Comparison of ENCODE assay signal across 8 mouse cellular contexts in genomic region chr19:61140342-61141206, GRCm38 (mm10). TPM values are rescaled to one million over a fixed set of nuclear protein-coding genes. Genes with fewer than 3 reads are reported as not detected.
DNase-seq lines count a peak whose midpoint lies in the region; ATAC-seq and TF ChIP-seq lines count a peak whose summit lies in the region.

Gene Zfp950 (minus strand): TSS chr19:61140840.

- intact Hi-C loops in gastrocnemius, adult 2 months (cut with DNase I) = no loop called here
- intact Hi-C loops in left cerebral cortex, adult 2 months (cut with DNase I) = loop anchor here (5.0 kb wide), 1 partner anchor 62 kb away; no protein-coding TSS in a partner anchor

- peak within 1 kb of the TSS; percentile 85 for H3K27ac ChIP-seq in gastrocnemius, adult 2 months
- peak within 1 kb of the TSS; percentile 16; the same call in 1 of the 2 replicates for H3K27ac ChIP-seq in hindbrain, postnatal 0 days
- peak within 1 kb of the TSS; percentile 66 for H3K27ac ChIP-seq in left cerebral cortex, adult 2 months

- H3K27me3 ChIP-seq in hindbrain, postnatal 0 days (ENCODE audit: insufficient read depth, low read length) = no peaks in the 10 kb centered on the region

- TF ChIP-seq CTCF in gastrocnemius, adult 2 months (IDR thresholded peaks at IDR 0.05) = no peak
- TF ChIP-seq CTCF in hindbrain, postnatal 0 days (IDR thresholded peaks at IDR 0.05; ENCODE audit: low read depth) = no peak
- no peak for TF ChIP-seq CTCF in left cerebral cortex, adult 2 months (IDR thresholded peaks at IDR 0.05)

- peak within 1 kb of the TSS; percentile 91 for H3K4me3 ChIP-seq in gastrocnemius, adult 2 months
- H3K4me3 ChIP-seq in hindbrain, postnatal 0 days (ENCODE audit: low read length) = peak within 1 kb of the TSS; percentile 78
- peak within 1 kb of the TSS; percentile 67 for H3K4me3 ChIP-seq in left cerebral cortex, adult 2 months

- peaks cover 6% of the 10 kb centered on the region for H3K4me1 ChIP-seq in hindbrain, postnatal 0 days (ENCODE audit: insufficient read depth, low read length)

- DNase-seq in ZHBTc4 (ENCODE audit: low read depth, low spot score) = peak; percentile 94
- DNase-seq in gastrocnemius, adult 2 months = peak; percentile 86
- peak; percentile 90 for DNase-seq in hindbrain, postnatal 0 days (ENCODE audit: low spot score)
- peak; percentile 70 to 83 for DNase-seq in left cerebral cortex, adult 2 months (ENCODE audit: extremely low spot score in 1 of 2, low spot score in 2 of 2)
- peak; percentile 89 to 90 for DNase-seq in right cerebral cortex, adult 2 months (ENCODE audit: low spot score in 2 of 2)
- peak; percentile 81 for DNase-seq in urinary bladder, postnatal 14 days (ENCODE audit: low spot score)

- peak; percentile 100 for ATAC-seq in common myeloid progenitor, adult 5-6 weeks (replicated peaks; ENCODE audit: low read depth, poor library complexity, severe bottlenecking)
- ATAC-seq in hindbrain, postnatal 0 days = peak; percentile 100
- peak; percentile 100 for ATAC-seq in megakaryocyte, adult 5-6 weeks (ENCODE audit: poor library complexity, severe bottlenecking)

- peak within 1 kb of the TSS; percentile 83 for H3K4me2 ChIP-seq in hindbrain, postnatal 0 days (ENCODE audit: low read depth, low read length)

- H3K9me3 ChIP-seq in hindbrain, postnatal 0 days (ENCODE audit: low read length) = no peaks in the 10 kb centered on the region

- no peaks in the 10 kb centered on the region for H3K36me3 ChIP-seq in hindbrain, postnatal 0 days (ENCODE audit: insufficient read depth, low read length)

- peak within 1 kb of the TSS; percentile 67 for H3K9ac ChIP-seq in hindbrain, postnatal 0 days (replicated peaks; ENCODE audit: low read length)

- under 1% methylated on average over 18 of the region's 18 CpGs for WGBS in hindbrain, postnatal 0 days

RNA-seq across cellular contexts. Expression of gene Zfp950, which starts in this region (rescaled TPM):
- 50.6 and 51.9 TPM in 2 replicates for total RNA-seq in common myeloid progenitor, adult 5-6 weeks (2017)
- total RNA-seq in gastrocnemius, adult 2 months (2021) = 1 to 10 TPM; 3.5 to 5.4 TPM
- 12.0 and 12.4 TPM in 2 replicates for total RNA-seq in hindbrain, postnatal 0 days (2014; rRNA removed)
- polyA plus RNA-seq in hindbrain, postnatal 0 days (2015; fragmentation: Nextera tagmentation; extraction: Ambion mirVana) = 38.1 and 46.7 TPM in 2 replicates
- 10 to 100 TPM; 36.5 to 42.5 TPM for total RNA-seq in left cerebral cortex, adult 2 months (2021)
- 34.3 and 39.3 TPM in 2 replicates for total RNA-seq in megakaryocyte, adult 5-6 weeks (2015)
- total RNA-seq in megakaryocyte, adult 5-6 weeks (2017) = 29.4 and 35.9 TPM in 2 replicates

Comparison
In these comparisons a context has a peak if more than half of its experiments do, and no peak if none do; other contexts are left out.
1. Peak in every context shown above with its lines: DNase-seq, ATAC-seq, H3K4me3 ChIP-seq and H3K27ac ChIP-seq.
2. H3K27ac ChIP-seq: peak in every context shown above with its lines; median percentile 85 in gastrocnemius, adult 2 months; 66 in left cerebral cortex, adult 2 months; 16 in hindbrain, postnatal 0 days.